Mouse (Mus musculus) intestine, embryonic 15.5 days (tissue): ENCODE results near the gene Flad1. TPM values are rescaled to one million over a fixed set of nuclear protein-coding genes. Genes with fewer than 3 reads are reported as not detected.

Experiments
- ATAC-seq: fragments of 200-750 bp; cut with Nextera tagmentation; 2 replicates; pipeline ENCODE4 v1.8.0; 2017; ENCODE audit warnings: moderate TSS enrichment, moderate library complexity
- H3K27ac ChIP-seq: fragments of 300-500 bp; sonication (generic); 2 replicates; pipeline ENCODE4 v1.5.1; 2015; ENCODE audit warnings: mild to moderate bottlenecking, inconsistent platforms
- H3K27me3 ChIP-seq: fragments of 300-500 bp; sonication (generic); replicated peaks from 2 replicates; pipeline ENCODE4 v1.6.1; 2015; ENCODE audit warnings: inconsistent platforms
- H3K36me3 ChIP-seq: fragments of 300-500 bp; sonication (generic); 2 replicates; pipeline ENCODE4 v1.6.1; 2015; ENCODE audit warnings: inconsistent platforms
- H3K4me1 ChIP-seq: fragments of 300-500 bp; sonication (generic); replicated peaks from 2 replicates; pipeline ENCODE4 v1.6.1; 2015; ENCODE audit warnings: inconsistent platforms
- H3K4me2 ChIP-seq: fragments of 300-500 bp; sonication (generic); replicated peaks from 2 replicates; pipeline ENCODE4 v1.6.1; 2015; ENCODE audit warnings: mild to moderate bottlenecking, inconsistent platforms
- H3K4me3 ChIP-seq: fragments of 300-500 bp; sonication (generic); replicated peaks from 2 replicates; pipeline ENCODE4 v1.5.1; 2015; ENCODE audit warnings: inconsistent platforms
- H3K9ac ChIP-seq: fragments of 300-500 bp; sonication (generic); 2 replicates; pipeline ENCODE4 v1.6.1; 2015; ENCODE audit warnings: inconsistent platforms
- H3K9me3 ChIP-seq: fragments of 300-500 bp; sonication (generic); 2 replicates; pipeline ENCODE4 v1.6.1; 2016; ENCODE audit warnings: inconsistent platforms
- WGBS: fragments of 180-500 bp; shearing (Covaris S2); methylation state at CpG from one replicate; pipeline ENCODE4 v1.1.7; 2015; 5-methylcytosine and 5-hydroxymethylcytosine counted together
- polyA plus RNA-seq: library from polyadenylated mRNA; unstranded; fragments of >200 nt; fragmentation: Nextera tagmentation; extraction: Ambion mirVana; gene quantifications from 2 replicates; pipeline ENCODE4 v1.2.1, GENCODE M21; 2015

Flad1 gene
- polyA plus RNA-seq, 1 experiment from 2014 or later, result 32.9 TPM

GRCm38 (mm10) chr3:89421810-89422473, 10.3 kb upstream of the Flad1 start:
- Histone ChIP-seq H3K4me1 (peaks cover 52% of the 10 kb centered on the region), H3K9ac (peak overlapping the region; percentile 74), H3K4me2 (peak overlapping the region; percentile 84), H3K4me3 (peak overlapping the region; percentile 48), H3K9me3 (no peaks in the 10 kb centered on the region), H3K36me3 (peaks cover 8% of the 10 kb centered on the region), H3K27ac (peak overlapping the region; percentile 91), H3K27me3 (no peaks in the 10 kb centered on the region)
- WGBS, result 11% methylated on average over 22 of the region's 22 CpGs
- no peak for ATAC-seq

- Histone ChIP-seq H3K36me3 (peaks cover 9% of the 10 kb centered on the region; the same call in 1 of the 2 replicates), H3K27me3 (no peaks in the 10 kb centered on the region), H3K4me1 (peaks cover 52% of the 10 kb centered on the region), H3K27ac (peak overlapping the region; percentile 91), H3K4me3 (peak overlapping the region; percentile 48), H3K9me3 (no peaks in the 10 kb centered on the region), H3K4me2 (peak overlapping the region; percentile 84), H3K9ac (peak overlapping the region; percentile 74)
- peak; percentile 64 for ATAC-seq
- 3% methylated on average over 11 of the region's 11 CpGs for WGBS
Measured at GRCm38 (mm10) chr3:89421002-89421774, 9.5 kb upstream of the Flad1 start.

GRCm38 (mm10) chr3:89420421-89420820, 8.8 kb upstream of the Flad1 start:
- WGBS, result 48% methylated on average over 2 of the region's 2 CpGs
- H3K9me3 ChIP-seq, result no peaks in the 10 kb centered on the region
- peak overlapping the region; percentile 91 for H3K27ac ChIP-seq
- peaks cover 52% of the 10 kb centered on the region for H3K4me1 ChIP-seq
- no peak for ATAC-seq
- H3K4me2 ChIP-seq, result peak overlapping the region; percentile 84
- H3K27me3 ChIP-seq, result no peaks in the 10 kb centered on the region
- H3K4me3 ChIP-seq, result peak overlapping the region; percentile 48
- no peak overlapping the region for H3K9ac ChIP-seq
- peaks cover 16% of the 10 kb centered on the region for H3K36me3 ChIP-seq

GRCm38 (mm10) chr3:89419981-89420380, 8.3 kb upstream of the Flad1 start:
- WGBS, result 19% methylated on average over 3 of the region's 3 CpGs
- Histone ChIP-seq H3K27me3 (no peaks in the 10 kb centered on the region), H3K27ac (peak overlapping the region; percentile 97), H3K9me3 (no peaks in the 10 kb centered on the region), H3K36me3 (peaks cover 16% of the 10 kb centered on the region), H3K4me2 (peak overlapping the region; percentile 84), H3K4me3 (peak overlapping the region; percentile 51), H3K9ac (peak overlapping the region; percentile 60), H3K4me1 (peaks cover 48% of the 10 kb centered on the region)
- ATAC-seq, result no peak

- H3K36me3 ChIP-seq, result peaks cover 19% of the 10 kb centered on the region
- WGBS, result 1% methylated on average over 9 of the region's 9 CpGs
Measured at GRCm38 (mm10) chr3:89419571-89419970, 7.9 kb upstream of the Flad1 start.

GRCm38 (mm10) chr3:89418861-89419250, 7.2 kb upstream of the Flad1 start:
- peaks cover 37% of the 10 kb centered on the region for H3K4me1 ChIP-seq
- ATAC-seq, result peak; percentile 48

More at GRCm38 (mm10) chr3:89419571-89419970, 7.9 kb upstream of the Flad1 start:
- peak overlapping the region; percentile 97 for H3K27ac ChIP-seq
- peak overlapping the region; percentile 51 for H3K4me3 ChIP-seq
- peaks cover 45% of the 10 kb centered on the region for H3K4me1 ChIP-seq
- H3K9me3 ChIP-seq, result no peaks in the 10 kb centered on the region
- peak overlapping the region; percentile 60 for H3K9ac ChIP-seq
- no peak for ATAC-seq
- no peaks in the 10 kb centered on the region for H3K27me3 ChIP-seq
- peak overlapping the region; percentile 84 for H3K4me2 ChIP-seq

GRCm38 (mm10) chr3:89418170-89418860, 6.6 kb upstream of the Flad1 start, which contains the start of the genes Cks1b and Shc1:
Gene Cks1b, minus strand, starts transcription at chr3:89418383.
Gene Shc1, plus strand, starts transcription at chr3:89418443.
- under 1% methylated on average over 39 of the region's 39 CpGs for WGBS

More at GRCm38 (mm10) chr3:89418861-89419250, 7.2 kb upstream of the Flad1 start:
- under 1% methylated on average over 16 of the region's 16 CpGs for WGBS
- Histone ChIP-seq H3K9me3 (no peaks in the 10 kb centered on the region), H3K4me3 (peak overlapping the region; percentile 51), H3K36me3 (peaks cover 22% of the 10 kb centered on the region), H3K4me2 (peak overlapping the region; percentile 84), H3K27ac (peak overlapping the region; percentile 97), H3K9ac (peak overlapping the region; percentile 60), H3K27me3 (no peaks in the 10 kb centered on the region)

GRCm38 (mm10) chr3:89417840-89418169, 6.1 kb upstream of the Flad1 start:
- Histone ChIP-seq H3K4me1 (peaks cover 27% of the 10 kb centered on the region), H3K9ac (peak overlapping the region; percentile 62), H3K27ac (peak overlapping the region; percentile 97), H3K36me3 (peaks cover 23% of the 10 kb centered on the region), H3K27me3 (no peaks in the 10 kb centered on the region), H3K4me3 (peak overlapping the region; percentile 51), H3K4me2 (peak overlapping the region; percentile 68), H3K9me3 (no peaks in the 10 kb centered on the region)
- peak; percentile 46 for ATAC-seq
- 0% methylated on average over 20 of the region's 20 CpGs for WGBS

More at GRCm38 (mm10) chr3:89418170-89418860, 6.6 kb upstream of the Flad1 start, which contains the start of the genes Cks1b and Shc1:
- Histone ChIP-seq H3K9ac (peak within 1 kb of the TSS; percentile 62), H3K9me3 (no peaks in the 10 kb centered on the region), H3K4me1 (peaks cover 32% of the 10 kb centered on the region), H3K36me3 (peaks cover 23% of the 10 kb centered on the region), H3K27ac (peak within 1 kb of the TSS; percentile 97), H3K27me3 (no peaks in the 10 kb centered on the region), H3K4me3 (peak within 1 kb of the TSS; percentile 51), H3K4me2 (peak within 1 kb of the TSS; percentile 84)
- ATAC-seq, result peak; percentile 95

GRCm38 (mm10) chr3:89417131-89417530, 5.5 kb upstream of the Flad1 start:
- Histone ChIP-seq H3K9me3 (no peaks in the 10 kb centered on the region), H3K4me2 (peak overlapping the region; percentile 68), H3K4me1 (peaks cover 22% of the 10 kb centered on the region), H3K27ac (peak overlapping the region; percentile 97; the same call in 1 of the 2 replicates), H3K9ac (peak overlapping the region; percentile 62), H3K27me3 (no peaks in the 10 kb centered on the region), H3K36me3 (peaks cover 23% of the 10 kb centered on the region), H3K4me3 (peak overlapping the region; percentile 51)
- 17% methylated on average over 2 of the region's 2 CpGs for WGBS
- ATAC-seq, result no peak

- H3K36me3 ChIP-seq, result peaks cover 23% of the 10 kb centered on the region
- no peak overlapping the region for H3K4me3 ChIP-seq
- H3K27me3 ChIP-seq, result no peaks in the 10 kb centered on the region
- no peak overlapping the region for H3K4me2 ChIP-seq
- H3K27ac ChIP-seq, result no peak overlapping the region
- H3K9ac ChIP-seq, result no peak overlapping the region
- ATAC-seq, result no peak
- peaks cover 16% of the 10 kb centered on the region for H3K4me1 ChIP-seq
- WGBS, result 95% methylated on average over 8 of the region's 8 CpGs
- H3K9me3 ChIP-seq, result no peaks in the 10 kb centered on the region
Measured at GRCm38 (mm10) chr3:89416158-89416557, 4.5 kb upstream of the Flad1 start.

GRCm38 (mm10) chr3:89410864-89411263, 806 bp downstream of the Flad1 start:
- ATAC-seq, result no peak
- H3K36me3 ChIP-seq, result peaks cover 25% of the 10 kb centered on the region
- 71% methylated on average over 10 of the region's 10 CpGs for WGBS

GRCm38 (mm10) chr3:89409701-89410100, 2.0 kb downstream of the Flad1 start:
- H3K4me2 ChIP-seq, result no peak overlapping the region
- H3K4me3 ChIP-seq, result no peak overlapping the region
- no peak for ATAC-seq
- H3K27me3 ChIP-seq, result no peaks in the 10 kb centered on the region
- peaks cover 18% of the 10 kb centered on the region for H3K36me3 ChIP-seq
- WGBS, result 92% methylated on average over 3 of the region's 3 CpGs
- 0 out of 2 replicates have a peak, but pooled peaks cover 6% of the 10 kb centered on the region for H3K4me1 ChIP-seq
- no peak overlapping the region for H3K9ac ChIP-seq
- no peaks in the 10 kb centered on the region for H3K9me3 ChIP-seq
- H3K27ac ChIP-seq, result no peak overlapping the region

More at GRCm38 (mm10) chr3:89410864-89411263, 806 bp downstream of the Flad1 start:
- H3K27ac ChIP-seq, result 0 out of 2 replicates have a peak overlapping the region, but pooled peaks have one; percentile 6
- H3K27me3 ChIP-seq, result no peaks in the 10 kb centered on the region
- peak overlapping the region; percentile 45 for H3K4me3 ChIP-seq
- 0 out of 2 replicates have a peak, but pooled peaks cover 6% of the 10 kb centered on the region for H3K4me1 ChIP-seq
- H3K9ac ChIP-seq, result peak overlapping the region; percentile 33
- H3K4me2 ChIP-seq, result peak overlapping the region; percentile 63
- no peaks in the 10 kb centered on the region for H3K9me3 ChIP-seq
